Mouse (Mus musculus) right cerebral cortex, postnatal 4 days (tissue): ENCODE results near the gene Trim68.
"Not testable (repeated sequence)": the region's sequence is repeated elsewhere in the genome, so short reads cannot be mapped to it uniquely, and the experiment has no call there.

ENCODE experiments used
- DNase-seq: peaks from one replicate; pipeline ENCODE4 v3.0.0-alpha.2; 2022

Trim68 gene

DNA sequence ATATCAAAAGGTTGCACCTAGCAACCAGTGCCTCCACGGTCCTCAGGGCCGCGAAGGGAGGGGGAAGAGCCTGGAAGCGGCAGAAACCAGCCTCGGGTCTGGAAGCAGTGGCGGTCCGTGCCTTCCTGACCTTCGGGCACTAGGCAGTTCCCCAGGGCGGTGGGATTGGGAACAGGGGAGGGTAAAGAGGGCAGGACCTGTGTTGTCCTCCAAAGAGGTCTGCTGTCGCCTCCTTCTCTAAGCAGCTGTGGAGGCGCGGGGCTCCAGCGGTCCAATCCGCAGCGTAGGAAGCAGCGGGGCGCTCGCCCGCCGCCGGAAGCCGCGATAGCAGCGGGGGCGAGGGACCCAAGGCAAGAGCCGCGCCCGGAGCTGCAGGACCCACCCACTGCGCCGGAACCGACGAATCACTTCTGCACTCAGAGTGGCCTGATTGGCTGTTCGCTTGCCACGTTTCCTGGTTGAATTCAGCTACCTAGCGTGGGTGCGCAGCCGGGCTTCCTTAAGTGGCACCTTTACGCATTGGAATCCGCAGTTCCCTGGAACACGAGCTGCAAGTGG, at the start of gene Trim68:
Trim68 (minus strand) TSS at position 384 of the 558 bp plus-strand sequence.
- DNase-seq: peak; percentile 83

DNA sequence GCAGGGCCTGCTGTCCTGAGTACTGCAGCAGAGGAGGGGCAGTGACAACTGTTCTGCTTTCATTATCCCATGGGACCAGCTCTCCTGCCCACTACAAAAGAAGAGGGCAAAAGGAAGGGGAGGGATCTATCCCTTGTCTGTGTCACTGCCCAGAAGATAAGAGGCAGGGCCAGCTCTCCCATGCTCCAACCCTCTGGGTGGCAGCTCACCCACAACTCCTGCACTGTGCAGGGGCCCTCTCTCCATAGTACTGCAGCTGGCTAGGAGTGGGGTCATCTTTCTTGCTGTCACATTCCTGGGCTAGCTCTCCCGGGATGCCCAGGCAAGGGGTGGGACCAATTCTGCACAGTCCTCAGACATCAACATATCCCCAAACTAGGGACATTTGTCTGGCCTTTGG, 46.7 kb upstream of the Trim68 start:
- no peak for DNase-seq

DNA sequence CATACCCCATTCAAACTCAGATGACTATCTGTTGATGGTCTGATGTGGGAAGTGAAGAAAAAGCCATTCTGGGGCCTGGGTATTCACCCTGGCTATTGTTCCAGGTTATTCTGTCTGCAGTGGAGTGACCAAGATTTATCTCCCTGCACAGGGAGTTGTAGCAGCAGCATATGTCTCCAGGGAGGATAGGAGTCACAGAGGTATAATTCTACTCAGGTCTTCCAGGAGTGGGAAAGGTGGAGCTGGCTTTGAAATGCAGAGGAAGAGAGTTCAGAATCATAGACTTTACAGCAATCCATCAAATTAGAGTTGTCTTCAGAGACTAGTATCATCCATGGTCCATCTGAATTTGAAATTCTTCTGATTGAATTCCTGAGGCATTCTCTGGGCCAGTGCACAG, 40.3 kb upstream of the Trim68 start, which contains the start of gene Olfr559:
Olfr559 (minus strand) TSS at position 101 of the 400 bp plus-strand sequence.
- no peak for DNase-seq

DNA sequence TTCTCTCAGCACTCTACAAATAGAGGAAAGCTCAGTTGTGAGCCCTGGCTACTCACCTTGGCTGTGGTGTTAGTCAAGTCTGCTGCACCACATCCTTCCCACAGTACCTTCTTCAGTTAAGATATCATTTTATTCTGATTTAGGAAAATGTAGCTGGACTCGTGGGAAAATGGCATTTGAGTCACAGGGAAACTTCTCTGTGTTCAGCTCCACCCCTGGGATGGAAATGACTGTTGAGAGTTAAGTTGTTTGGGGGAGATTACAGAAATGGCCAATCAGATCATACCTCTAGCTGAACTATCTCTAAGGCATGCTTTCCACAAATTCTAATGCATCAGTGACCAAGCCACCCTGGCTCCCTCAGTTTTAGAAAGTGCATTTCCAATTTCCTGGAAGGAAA, 31.8 kb upstream of the Trim68 start, which contains the start of gene Olfr33:
Olfr33 (minus strand) TSS at position 101 of the 400 bp plus-strand sequence.
- DNase-seq: no peak

DNA sequence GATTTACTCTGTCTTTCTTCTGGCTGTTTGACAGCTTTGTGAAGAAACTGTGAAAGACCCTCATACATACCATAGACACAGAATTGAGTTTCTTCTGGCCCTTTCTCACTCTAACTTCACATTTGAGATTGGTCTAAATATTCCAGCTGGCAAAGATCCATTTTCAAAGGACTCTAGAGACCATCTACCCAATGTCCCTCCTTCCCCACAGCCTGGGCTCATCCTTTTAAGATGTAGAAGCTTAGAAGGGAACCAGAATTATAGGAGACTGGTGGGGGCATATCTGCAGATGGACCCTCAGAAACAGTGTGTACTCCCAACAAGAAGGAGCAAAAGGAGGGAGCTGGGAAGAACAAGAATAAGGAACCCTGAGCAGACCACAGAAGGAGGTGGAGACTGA, 14.8 kb upstream of the Trim68 start, which contains the start of gene Olfr558:
Olfr558 (plus strand) TSS at position 301 of the 400 bp plus-strand sequence.
- no peak for DNase-seq

DNA sequence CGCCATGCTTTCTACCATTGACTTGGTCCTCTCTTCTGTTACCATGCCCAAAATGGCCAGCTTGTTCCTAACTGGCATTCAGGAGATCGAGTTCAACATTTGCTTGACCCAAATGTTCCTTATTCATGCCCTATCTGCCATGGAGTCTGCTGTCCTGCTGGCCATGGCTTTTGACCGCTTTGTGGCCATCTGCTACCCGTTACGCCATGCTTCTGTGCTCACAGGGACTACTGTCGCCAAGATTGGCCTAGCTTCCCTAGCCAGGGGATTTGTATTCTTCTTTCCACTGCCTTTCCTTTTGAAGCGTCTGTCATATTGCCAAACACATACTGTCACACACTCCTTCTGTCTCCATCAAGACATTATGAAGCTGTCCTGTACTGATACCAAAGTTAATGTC, 11.3 kb upstream of the Trim68 start:
- DNase-seq: no peak

DNA sequence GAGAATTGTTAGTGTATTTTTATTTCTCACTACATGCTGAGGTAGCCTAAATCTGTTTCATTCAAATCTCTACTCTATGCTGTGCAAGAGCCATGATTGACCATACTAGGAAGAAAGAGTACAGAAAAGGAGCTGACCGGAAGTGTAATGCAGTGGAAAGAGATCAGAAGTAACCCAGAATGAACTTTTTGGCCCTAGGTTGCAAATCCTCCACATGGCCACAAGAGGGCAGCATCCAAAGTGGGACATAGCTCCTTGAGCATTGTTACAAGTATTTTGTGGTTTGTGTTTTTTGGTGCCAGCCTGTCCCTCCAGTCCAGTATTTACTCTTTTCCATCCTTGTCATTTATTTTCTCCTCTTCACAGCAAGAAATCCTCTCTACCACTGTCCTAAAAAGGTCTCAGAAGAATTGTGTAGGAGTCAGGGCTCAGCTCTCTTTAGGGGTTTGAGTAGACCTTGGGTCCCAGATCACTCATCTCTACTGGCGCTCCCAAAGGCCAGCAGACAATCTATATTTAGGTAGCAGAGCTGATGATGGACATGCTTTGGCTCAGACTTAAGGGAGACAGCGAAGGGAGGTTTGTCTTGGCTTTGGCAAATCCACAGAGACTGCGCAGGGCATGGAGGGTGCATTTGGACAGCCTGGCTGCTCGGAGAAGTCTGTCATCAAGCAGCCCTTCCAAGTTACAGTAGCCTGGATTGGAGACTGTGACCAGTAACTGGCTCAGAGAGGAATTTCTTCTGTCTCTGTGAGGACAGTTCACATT, 8.4 kb upstream of the Trim68 start, which contains the start of gene Olfr557:
Olfr557 (plus strand) TSS at position 553 of the 768 bp plus-strand sequence.
- DNase-seq: peak; percentile 30

DNA sequence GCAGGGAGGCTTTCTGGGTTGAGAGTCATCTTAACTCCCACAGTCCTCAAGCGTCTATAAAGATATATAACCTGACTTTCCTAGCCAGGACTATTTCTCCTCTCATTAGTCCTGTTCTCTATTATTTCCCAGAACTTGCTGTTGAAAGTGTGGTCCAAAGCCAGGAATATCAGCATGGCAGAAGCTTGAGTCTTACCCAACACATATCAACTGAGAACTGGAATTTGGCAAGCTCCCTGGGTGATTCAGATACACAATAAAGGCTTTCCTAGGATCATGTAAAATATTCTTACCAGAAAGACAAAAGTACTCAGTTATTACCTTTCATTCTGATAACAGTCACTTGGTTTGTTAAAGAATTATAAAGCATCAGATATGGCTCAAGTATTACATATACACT, 5.2 kb downstream of the Trim68 start:
- DNase-seq: no peak

DNA sequence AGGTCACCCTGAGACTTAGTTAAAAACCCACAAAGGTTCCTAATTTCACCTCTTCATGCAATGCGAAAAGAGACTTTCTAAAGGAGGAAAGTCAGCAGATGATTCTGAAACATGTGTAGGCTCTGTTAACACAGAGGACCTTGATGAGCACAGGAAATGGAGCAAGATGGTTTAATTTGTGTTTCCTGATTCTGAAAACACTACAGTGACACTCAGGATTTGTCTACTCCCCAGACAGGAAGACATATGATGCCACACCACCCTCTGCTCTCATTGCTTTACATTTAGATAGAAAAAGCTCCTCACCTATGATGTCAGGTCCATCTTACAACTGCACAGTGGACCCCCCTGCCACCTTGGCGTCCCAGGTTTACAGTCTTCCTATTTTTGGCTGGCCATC, 10.9 kb downstream of the Trim68 start:
- no peak for DNase-seq

DNA sequence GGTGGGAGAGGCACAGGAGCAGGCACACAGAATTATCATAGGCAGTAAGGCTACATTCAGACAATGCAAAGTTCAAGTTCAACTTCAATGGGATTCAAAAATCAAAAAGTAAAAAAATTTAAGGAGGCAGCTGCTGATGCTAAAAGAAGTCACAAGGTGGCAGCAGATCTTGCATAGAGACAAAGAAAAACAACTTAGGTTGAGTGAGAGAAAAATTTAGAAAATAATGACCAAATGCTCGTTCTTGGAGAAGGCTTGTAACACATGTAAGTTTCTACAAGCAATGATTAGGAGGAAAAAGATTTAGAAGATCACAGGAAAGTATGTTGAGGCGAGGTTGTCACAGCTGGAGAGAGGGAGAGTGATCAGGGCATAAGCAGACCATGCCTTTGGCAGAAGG, 21.7 kb downstream of the Trim68 start:
- DNase-seq: no peak

DNA sequence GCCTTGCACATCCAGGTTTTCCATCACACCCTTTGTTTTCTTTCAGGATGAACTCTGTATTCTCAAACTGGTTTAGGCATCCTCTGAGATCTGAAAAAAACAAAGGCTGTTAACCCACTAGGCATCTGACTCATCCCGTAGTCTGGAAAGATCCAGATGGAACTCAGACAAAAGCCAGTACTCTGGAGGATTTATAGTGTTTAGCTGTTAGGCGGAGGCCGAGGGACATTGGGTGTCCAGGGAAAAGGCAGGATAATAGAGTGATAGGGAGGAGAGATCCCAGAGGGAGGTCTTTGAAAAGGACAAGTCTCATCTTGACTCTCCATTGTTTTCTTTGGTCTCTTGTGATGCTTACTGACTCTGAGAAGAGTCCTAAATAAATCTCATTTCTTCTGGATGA, 22.5 kb downstream of the Trim68 start, which contains the start of gene Olfr556:
Olfr556 (plus strand) TSS at position 301 of the 400 bp plus-strand sequence.
- no peak for DNase-seq

DNA sequence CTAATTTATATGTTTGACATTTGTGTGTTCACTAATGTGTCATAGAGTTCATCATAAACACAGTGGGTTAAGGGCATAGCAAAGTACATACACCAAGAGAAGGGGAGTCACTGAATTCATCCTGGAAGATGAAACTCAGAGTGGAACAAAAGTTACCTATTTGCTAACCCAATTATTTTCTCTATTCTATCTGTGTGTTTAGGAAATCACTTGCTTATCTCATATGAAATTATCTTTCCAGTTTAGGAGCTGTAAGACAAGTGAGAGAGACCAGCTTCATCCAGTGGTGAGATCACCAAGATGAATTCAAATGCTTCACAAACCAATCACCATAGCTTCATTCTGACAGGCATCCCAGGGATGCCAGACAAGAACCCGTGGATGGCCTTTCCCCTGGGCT, 28.6 kb downstream of the Trim68 start, which contains the start of gene Olfr555:
Olfr555 (plus strand) TSS at position 301 of the 400 bp plus-strand sequence.
- DNase-seq: no peak

DNA sequence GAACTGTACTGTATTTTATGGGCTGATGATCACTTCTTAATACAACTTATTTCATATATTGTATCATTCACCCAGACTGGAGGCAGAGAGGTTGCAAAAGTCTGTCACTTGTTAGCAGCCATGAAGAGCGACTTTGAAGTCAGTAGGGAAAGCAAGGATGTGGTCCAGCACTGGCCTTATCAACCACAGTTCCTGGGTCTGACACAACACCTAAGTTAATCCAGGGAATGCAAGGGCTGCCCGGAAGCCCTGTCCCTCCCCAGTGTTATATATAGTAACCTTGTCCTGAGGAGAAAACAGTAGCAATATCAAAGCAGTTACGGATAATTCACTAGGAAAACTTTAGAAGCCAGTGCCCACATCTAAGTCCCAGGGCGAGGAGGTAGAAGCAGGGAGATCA, 42.2 kb downstream of the Trim68 start:
- not testable (repeated sequence) for DNase-seq

DNA sequence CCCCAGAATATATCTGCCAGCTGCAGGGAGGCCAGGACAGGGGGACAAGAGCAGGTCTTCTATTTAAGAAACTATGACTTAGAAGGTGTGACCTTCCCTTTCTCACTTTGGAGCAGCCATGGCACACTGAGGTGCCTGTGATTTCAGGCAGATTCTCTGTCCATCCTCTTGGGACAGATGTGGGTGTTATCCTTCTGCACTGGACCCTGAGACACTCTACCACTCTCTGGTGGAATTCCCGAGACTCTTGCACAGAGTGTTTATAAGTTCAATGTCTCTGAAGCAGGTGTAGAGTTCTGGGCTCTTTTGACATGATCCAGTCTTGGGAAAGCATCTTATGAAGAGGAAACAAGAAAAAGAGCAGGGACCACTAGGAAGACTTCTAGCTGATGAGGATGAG, 49.0 kb downstream of the Trim68 start, which contains the start of gene Olfr554:
Olfr554 (plus strand) TSS at position 301 of the 400 bp plus-strand sequence.
- DNase-seq: no peak

DNA sequence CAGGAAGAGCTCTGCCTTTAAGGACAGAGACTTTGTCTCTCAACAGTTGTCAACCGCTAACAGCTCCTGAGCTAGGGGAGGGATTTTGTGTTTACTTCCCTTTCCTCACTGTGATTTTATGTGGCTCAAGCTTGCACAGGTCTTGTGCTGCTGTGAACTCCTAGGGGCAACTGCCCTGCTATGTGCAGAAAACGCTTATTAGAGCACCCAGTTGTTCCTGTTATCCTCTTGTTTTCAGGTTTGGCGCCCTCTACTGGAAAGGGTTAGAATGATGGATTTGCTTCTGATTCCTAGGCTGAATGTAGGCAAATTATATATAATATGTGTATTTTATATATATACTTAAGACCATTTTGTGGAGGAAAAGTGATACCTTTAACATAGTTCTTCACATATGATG, 50.5 kb downstream of the Trim68 start:
- DNase-seq: no peak
